Mouse (Mus musculus) ovary, postnatal 14 days (tissue): Measurements from ENCODE around the gene Coro1b.

Source experiments
- DNase-seq: peaks from one replicate; pipeline ENCODE4 v3.0.0; 2022; ENCODE audit warnings: low spot score

Gene Coro1b

GRCm38 (mm10) chr19:4156073-4156579 is 7.7 kb downstream of the Coro1b start:
- DNase-seq, result no peak

DNA sequence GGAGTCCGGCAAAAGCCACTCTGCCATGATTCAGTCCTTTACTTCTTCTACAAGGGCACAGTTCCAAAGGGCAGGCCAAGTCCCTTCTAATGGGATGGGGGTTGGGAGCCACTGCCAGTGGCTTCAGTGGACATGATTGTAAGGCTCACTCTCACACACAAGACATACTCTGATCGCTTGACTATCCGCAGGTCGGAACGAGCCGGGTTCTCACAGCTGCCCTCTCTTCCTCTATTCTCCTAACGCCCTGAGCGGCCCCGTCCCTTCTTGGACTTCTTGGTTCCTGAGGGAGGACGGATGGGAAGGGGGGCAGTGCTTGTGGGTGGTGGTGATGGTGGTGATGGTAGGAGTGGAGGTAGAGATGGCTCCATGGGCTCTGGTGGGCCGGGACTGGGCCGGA is 8.4 kb downstream of the Coro1b start:
- no peak for DNase-seq

GRCm38 (mm10) chr19:4159049-4159448 is 10.6 kb downstream of the Coro1b start:
- no peak for DNase-seq

- peak; percentile 94 for DNase-seq
Observed at GRCm38 (mm10) chr19:4162646-4163542, 14.5 kb downstream of the Coro1b start, which contains the start of gene Rps6kb2. Rps6kb2 (minus strand) TSS chr19:4163354.

DNA sequence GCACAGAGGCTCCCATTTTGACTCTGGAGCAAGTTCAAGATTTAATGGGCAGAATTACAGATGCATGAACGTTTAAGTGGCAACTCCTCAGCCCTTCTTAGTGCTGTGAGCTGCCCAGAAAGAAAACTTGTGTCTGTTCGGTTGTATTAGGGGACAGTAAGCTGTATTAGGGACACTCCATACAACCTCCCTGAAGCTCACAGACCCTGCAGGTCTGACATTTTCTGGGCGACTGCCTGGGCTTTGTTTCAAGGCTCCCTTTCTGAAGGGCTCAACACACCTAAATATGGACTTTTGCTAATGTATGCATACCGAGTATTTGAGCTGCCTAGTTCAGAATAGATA is 15.1 kb downstream of the Coro1b start:
- no peak for DNase-seq

DNA sequence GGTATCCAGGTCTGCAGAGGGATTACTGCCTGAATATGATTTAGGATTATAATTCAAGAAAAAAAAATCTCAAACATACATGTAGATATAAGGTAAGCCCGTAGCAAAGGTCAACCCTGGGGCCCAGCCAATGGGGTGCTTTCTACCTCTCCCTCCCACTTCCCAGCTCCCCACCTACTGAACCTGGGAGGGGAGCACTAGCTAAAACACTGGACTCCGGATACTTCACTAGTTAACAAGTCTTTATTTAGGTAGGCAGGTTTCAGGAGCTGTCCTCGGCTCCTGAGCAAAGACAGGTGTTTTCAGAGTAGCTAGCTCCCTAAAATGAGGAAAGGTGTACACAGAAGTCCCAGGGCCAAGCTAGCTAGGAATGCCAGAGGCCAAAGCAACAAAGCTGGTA is 15.7 kb downstream of the Coro1b start:
- no peak for DNase-seq

DNA sequence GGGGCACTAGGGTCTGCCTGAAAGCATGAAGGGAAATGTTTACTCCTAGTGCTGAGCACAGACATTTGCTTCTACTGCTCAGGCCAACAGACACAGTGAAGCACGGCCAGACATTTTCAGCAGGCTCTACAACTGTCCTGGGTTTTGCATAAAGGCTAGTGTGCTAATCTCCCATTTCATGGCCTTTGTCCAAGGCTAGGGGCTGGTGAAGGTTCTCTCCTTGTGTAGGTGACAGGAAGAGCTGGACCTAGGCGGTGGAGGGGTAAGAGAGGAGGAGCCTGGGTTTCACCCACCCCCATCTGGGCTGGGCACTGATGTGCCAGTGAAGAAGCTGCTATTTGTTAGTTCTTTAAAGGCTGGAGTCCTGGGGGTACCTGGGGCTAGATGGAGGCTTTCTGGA is 16.3 kb downstream of the Coro1b start:
- DNase-seq, result no peak

DNA sequence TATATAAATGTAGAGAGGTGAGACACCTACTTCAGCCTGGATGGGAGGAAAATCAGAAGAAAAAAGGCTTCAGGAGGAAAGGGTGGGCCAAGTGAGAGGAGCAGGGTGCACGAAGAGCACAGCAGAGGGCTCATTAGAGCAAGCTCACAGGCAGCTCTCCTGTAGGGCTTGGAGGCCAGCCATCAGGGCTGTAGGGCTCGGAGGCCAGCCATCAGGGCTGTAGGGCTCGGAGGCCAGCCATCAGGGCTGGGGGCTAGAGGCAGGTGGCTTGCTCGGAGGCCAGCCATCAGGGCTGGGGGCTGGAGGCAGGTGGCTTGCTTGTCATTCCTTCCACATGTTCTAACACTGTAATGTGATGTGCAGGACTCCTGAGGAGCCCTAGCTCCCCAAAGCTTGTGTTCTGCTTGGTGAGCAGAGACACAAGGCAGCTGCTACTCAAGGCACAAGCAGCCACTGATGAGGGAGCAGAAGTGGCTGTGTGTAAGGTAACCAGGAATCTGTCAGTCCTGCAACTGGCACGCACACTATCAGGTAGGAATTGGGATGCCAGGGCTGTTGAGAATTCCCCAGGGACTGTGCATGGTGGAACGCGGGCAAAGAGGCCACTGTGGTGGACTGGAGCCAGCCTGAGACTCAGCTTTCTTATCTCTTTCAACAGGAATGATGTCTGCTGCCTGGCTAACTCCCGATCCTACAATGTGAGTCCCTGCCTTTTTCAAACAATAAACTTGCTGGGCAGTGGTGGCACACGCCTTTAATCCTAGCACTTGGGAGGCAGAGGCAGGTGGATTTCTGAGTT is 18.5 kb downstream of the Coro1b start:
- DNase-seq, result no peak

GRCm38 (mm10) chr19:4169378-4169784 is 21.0 kb downstream of the Coro1b start:
- peak; percentile 99 for DNase-seq

DNA sequence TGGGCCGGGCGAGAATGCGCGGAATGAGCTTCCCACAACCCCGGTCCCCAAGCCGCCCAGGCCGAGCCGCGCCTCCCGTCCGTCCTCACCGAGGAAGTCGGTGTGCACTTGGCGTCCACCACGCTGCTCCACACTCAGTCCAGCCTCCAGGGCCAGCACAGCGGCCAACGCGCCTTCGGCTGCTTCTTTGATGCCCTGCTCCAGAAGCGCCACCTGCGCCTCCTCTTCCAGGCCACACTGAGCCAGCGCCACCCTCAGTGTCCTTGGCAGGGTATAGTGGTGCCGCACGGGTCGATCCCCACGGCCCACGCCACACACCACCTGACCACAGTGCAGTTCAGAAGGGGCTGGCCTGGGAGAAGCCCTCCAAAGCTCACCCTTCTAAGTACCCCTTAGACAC is 21.4 kb downstream of the Coro1b start:
- DNase-seq, result no peak

DNA sequence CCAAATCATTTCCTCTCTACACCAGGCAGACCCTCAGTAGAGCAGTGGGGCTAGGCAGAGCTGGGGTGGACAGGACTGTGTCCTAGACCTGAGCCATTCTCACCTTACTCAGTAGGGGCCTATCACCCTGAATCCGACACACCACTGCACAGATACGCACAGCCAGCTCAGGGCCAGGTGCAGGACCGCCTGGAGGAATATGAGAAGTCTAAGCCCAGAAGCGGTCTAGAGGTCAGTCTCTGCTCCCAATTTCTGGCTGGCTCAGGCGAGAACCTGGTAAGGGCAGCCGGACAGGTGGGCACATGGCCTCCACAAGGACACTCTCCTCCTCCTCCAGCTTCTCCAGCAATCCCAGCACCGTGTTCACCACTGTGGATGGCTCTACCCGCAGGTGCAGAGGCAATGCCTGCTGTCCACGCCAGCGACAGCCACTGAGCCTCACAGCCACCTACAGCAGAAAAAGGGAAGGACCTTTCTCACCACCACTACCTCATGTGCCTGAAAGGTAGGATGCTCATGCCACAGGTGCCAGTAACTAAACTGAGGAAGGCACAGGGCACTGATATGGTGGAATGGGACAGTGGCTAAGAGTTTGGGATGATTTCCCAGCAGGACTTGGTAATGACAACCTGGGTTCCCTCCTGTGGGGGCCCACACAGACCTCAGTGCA is 22.4 kb downstream of the Coro1b start:
- DNase-seq, result no peak

GRCm38 (mm10) chr19:4171393-4172290 is 23.2 kb downstream of the Coro1b start:
- no peak for DNase-seq

DNA sequence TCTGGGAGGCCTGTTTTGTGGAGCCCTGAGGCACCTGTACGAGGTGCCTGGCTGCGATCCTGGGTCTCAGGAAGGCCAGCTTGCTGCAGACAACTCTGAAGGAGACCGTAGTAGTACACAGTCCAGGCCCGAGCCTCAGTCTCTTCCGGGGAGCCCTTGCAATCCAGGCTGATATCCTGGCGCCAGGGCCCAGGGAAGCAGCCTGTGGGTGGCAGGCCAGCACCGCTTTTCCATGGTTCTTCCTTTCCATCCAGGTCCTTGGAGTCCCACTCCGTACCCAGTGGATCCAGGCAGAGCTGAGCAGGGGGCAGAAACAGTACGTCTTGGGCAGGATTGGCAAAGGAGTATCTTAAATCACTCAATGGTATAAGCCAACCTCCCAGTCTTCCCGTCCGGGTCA is 24.5 kb downstream of the Coro1b start:
- DNase-seq, result no peak

- no peak for DNase-seq
Observed at GRCm38 (mm10) chr19:4175368-4175947, 27.0 kb downstream of the Coro1b start, which contains the start of gene Carns1. Carns1 (minus strand) TSS chr19:4175479.

DNA sequence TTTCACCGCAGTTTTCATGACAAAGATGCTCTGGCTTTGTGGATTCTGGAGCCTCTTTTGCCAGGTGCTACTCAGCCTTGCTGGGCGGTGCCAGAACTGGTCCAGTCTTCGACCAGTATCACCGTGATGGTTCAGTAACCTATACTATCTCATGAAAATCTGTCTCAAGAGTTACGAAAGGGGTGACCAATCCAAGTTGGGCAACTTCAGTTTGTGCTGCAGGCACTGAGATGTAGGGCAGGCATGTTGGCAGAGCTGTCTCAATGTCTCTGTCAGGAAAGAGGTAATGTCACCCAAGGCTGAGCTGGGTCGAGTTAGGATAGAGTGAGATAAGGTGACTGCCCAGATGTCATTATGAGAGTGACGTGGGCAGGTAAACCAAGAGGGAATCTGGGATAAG is 32.0 kb downstream of the Coro1b start:
- no peak for DNase-seq

DNA sequence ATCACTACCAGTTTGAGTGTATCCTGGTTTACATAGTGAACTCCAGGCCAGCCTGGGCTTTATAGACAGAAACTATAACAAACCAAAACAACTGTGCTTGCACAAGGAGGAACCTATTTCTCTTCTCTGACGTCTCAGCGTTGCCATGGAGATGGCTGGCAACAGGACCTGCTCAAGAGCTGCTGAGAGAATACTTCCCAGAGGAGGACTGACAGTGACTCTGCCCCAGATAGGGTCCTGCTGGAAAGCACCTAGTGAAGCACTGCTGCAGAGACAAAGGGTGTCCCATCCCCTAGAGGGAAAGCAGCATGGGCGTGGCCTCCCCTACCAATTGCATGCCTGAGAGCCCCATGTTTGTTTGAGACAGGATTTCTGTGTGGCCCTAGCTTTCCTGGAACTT is 33.5 kb downstream of the Coro1b start:
- no peak for DNase-seq

- no peak for DNase-seq
Observed at GRCm38 (mm10) chr19:4183689-4184088, 35.3 kb downstream of the Coro1b start.

- no peak for DNase-seq
Observed at GRCm38 (mm10) chr19:4184976-4185975, 36.9 kb downstream of the Coro1b start.

GRCm38 (mm10) chr19:4187303-4187702 is 38.9 kb downstream of the Coro1b start:
- DNase-seq, result no peak
